Mouse (Mus musculus) layer of hippocampus, adult 2 months (tissue): Measurements from ENCODE around the gene Sf3a3. TPM values are rescaled to one million over a fixed set of nuclear protein-coding genes. Genes with fewer than 3 reads are reported as not detected.
A peak's percentile ranks its signal among the peaks of the same experiment; 100 is the strongest.
"Not testable (repeated sequence)": the region's sequence is repeated elsewhere in the genome, so short reads cannot be mapped to it uniquely, and the experiment has no call there.

ENCODE experiments used
- DNase-seq, 2 experiments: peaks; one replicate each; pipeline ENCODE4 v3.0.0; 2022; ENCODE audit warnings: low spot score in 2 of 2
- H3K27ac ChIP-seq: fragments of 200-600 bp; 2 replicates; pipeline ENCODE4 v1.8.1; 2022
- H3K4me3 ChIP-seq: fragments of 200-600 bp; 2 replicates; pipeline ENCODE4 v1.8.1; 2022; ENCODE audit warnings: mild to moderate bottlenecking
- CTCF ChIP-seq: fragments of 200-600 bp; conservative IDR thresholded peaks from 2 replicates; pipeline ENCODE4 v1.8.1; 2022; ENCODE audit warnings: antibody characterized with exemption, mild to moderate bottlenecking, moderate library complexity
- total RNA-seq, 2 experiments: library from RNA; stranded (reverse); gene quantifications; 2 replicates each; pipeline ENCODE4 v1.2.3; 2021

Gene Sf3a3
- total RNA-seq, 2 experiments from 2014 or later: 35.1 to 35.7 TPM

GRCm38 (mm10) chr4:124703406-124703805, 11.2 kb upstream of the Sf3a3 start:
- no peak overlapping the region for H3K27ac ChIP-seq
- H3K4me3 ChIP-seq: no peak overlapping the region
- no peak for DNase-seq
- TF ChIP-seq CTCF: no peak

- no peak for DNase-seq
- H3K27ac ChIP-seq: peak overlapping the region; percentile 32; the same call in 1 of the 2 replicates
Observed at GRCm38 (mm10) chr4:124703881-124704796, 10.4 kb upstream of the Sf3a3 start.

GRCm38 (mm10) chr4:124704797-124705474, 9.6 kb upstream of the Sf3a3 start:
- Histone ChIP-seq H3K27ac (peak overlapping the region; percentile 32; the same call in 1 of the 2 replicates), H3K4me3 (no peak overlapping the region)
- no peak for DNase-seq
- TF ChIP-seq CTCF: no peak

More at GRCm38 (mm10) chr4:124703881-124704796, 10.4 kb upstream of the Sf3a3 start:
- no peak for TF ChIP-seq CTCF
- H3K4me3 ChIP-seq: no peak overlapping the region

- H3K4me3 ChIP-seq: no peak overlapping the region
- DNase-seq: no peak
- no peak for TF ChIP-seq CTCF
- H3K27ac ChIP-seq: no peak overlapping the region
Observed at GRCm38 (mm10) chr4:124705661-124706269, 8.8 kb upstream of the Sf3a3 start.

- not testable (repeated sequence) for DNase-seq, H3K27ac ChIP-seq
Observed at GRCm38 (mm10) chr4:124707381-124708199, 7.0 kb upstream of the Sf3a3 start.

GRCm38 (mm10) chr4:124708200-124708517, 6.4 kb upstream of the Sf3a3 start:
- H3K27ac ChIP-seq: peak overlapping the region; percentile 72
- H3K4me3 ChIP-seq, DNase-seq: not testable (repeated sequence)

More at GRCm38 (mm10) chr4:124707381-124708199, 7.0 kb upstream of the Sf3a3 start:
- H3K4me3 ChIP-seq: not testable (repeated sequence)

GRCm38 (mm10) chr4:124708518-124709477, 5.8 kb upstream of the Sf3a3 start:
- H3K27ac ChIP-seq: peak overlapping the region; percentile 72
- peak overlapping the region; percentile 38 for H3K4me3 ChIP-seq
- DNase-seq: peak; percentile 50 to 51
- peak; percentile 38 for TF ChIP-seq CTCF

GRCm38 (mm10) chr4:124709961-124710446, 4.6 kb upstream of the Sf3a3 start:
- Histone ChIP-seq H3K27ac (peak overlapping the region; percentile 61; the same call in 1 of the 2 replicates), H3K4me3 (peak overlapping the region; percentile 22; the same call in 1 of the 2 replicates)
- DNase-seq: no peak
- no peak for TF ChIP-seq CTCF

GRCm38 (mm10) chr4:124710776-124711291, 3.7 kb upstream of the Sf3a3 start:
- TF ChIP-seq CTCF: peak; percentile 84
- DNase-seq: peak in 1 of 2 experiments; percentile 36
- Histone ChIP-seq H3K4me3 (no peak overlapping the region; the same call in 1 of the 2 replicates), H3K27ac (no peak overlapping the region)

- Histone ChIP-seq H3K4me3 (no peak overlapping the region), H3K27ac (no peak overlapping the region)
- DNase-seq: no peak
- no peak for TF ChIP-seq CTCF
Observed at GRCm38 (mm10) chr4:124712618-124713017, 2.0 kb upstream of the Sf3a3 start.

GRCm38 (mm10) chr4:124713850-124714249, 726 bp upstream of the Sf3a3 start:
- H3K4me3 ChIP-seq: not testable (repeated sequence)

More at GRCm38 (mm10) chr4:124713850-124714249, 726 bp upstream of the Sf3a3 start:
- DNase-seq: not testable (repeated sequence)
- H3K27ac ChIP-seq: peak overlapping the region; percentile 83; the same call in 1 of the 2 replicates
